Mouse (Mus musculus): ENCODE results near the gene Gm17654. TPM values are rescaled to one million over a fixed set of nuclear protein-coding genes. Genes with fewer than 3 reads are reported as not detected.
"Not testable (repeated sequence)": the region's sequence is repeated elsewhere in the genome, so short reads cannot be mapped to it uniquely, and the experiment has no call there.

The Gm17654 gene
- not detected in 2 replicates for total RNA-seq (2014; rRNA removed)
- polyA plus RNA-seq (2015; fragmentation: Nextera tagmentation; extraction: Ambion mirVana), result not detected in 2 replicates

GRCm38 (mm10) chr14:43579046-43579445 is at the start of gene Gm17654:
Gene Gm17654, minus strand, starts transcription at chr14:43579146.
- DNase-seq; H3K36me3 ChIP-seq (ENCODE audit: insufficient read depth); H3K27ac ChIP-seq (ENCODE audit: low read depth, low read length); H3K4me3 ChIP-seq (ENCODE audit: low read depth, low read length); H3K4me1 ChIP-seq (ENCODE audit: insufficient read depth); H3K9me3 ChIP-seq (ENCODE audit: low read length); H3K9ac ChIP-seq; H3K27me3 ChIP-seq (ENCODE audit: insufficient read depth, low read length); H3K4me2 ChIP-seq (ENCODE audit: low read depth); ATAC-seq: not testable (repeated sequence)
- 80% methylated on average over 1 of the region's 2 CpGs for WGBS

DNA sequence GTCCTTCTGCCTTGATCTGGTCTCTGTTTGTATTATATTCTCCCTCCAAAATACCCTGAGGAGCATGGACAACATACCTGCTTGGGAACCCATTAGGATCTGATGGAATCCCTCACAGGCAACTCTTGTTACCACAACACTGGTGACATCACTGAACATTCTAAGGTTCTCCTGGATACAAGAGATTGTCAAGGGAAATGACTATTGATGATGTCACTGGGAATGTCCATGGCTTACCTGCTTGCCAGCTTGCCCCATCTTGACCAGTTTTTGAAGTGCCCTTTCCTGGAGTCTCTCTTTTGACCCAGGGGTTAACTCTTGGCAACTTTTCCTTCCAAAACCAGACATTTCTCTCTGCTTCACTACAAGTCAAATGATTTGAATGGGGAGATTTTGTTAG is 29.0 kb upstream of the Gm17654 start, which contains the start of gene Gm10375:
TSS of gene Gm10375 (minus strand) at position 101 of the 400 bp plus-strand sequence.
- not testable (repeated sequence) for H3K9ac ChIP-seq; H3K4me2 ChIP-seq (ENCODE audit: low read depth); H3K9me3 ChIP-seq (ENCODE audit: low read length); H3K4me1 ChIP-seq (ENCODE audit: insufficient read depth); DNase-seq; ATAC-seq; H3K27ac ChIP-seq (ENCODE audit: low read depth, low read length); H3K27me3 ChIP-seq (ENCODE audit: insufficient read depth, low read length); H3K36me3 ChIP-seq (ENCODE audit: insufficient read depth); H3K4me3 ChIP-seq (ENCODE audit: low read depth, low read length)

DNA sequence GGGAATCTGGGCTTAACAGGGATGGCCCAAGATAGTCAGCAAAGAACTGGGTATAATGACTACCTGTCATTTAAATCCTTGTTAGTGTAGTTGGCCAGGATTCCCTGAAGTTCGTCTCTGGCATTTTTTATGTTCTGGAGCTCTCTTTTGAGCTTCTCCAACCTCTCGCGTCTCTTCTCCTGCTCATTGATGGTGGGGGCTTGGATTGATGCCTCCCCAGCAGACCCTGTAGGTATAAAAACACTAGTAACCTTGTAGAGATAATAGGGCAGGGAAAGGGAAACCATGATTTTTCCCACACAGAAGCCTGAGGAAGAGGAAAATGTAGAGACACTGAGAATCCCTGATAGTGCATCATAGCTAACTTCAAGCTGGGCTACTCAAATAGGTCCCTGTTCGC is 977 bp downstream of the Gm17654 start:
- not testable (repeated sequence) for H3K4me2 ChIP-seq (ENCODE audit: low read depth); H3K27me3 ChIP-seq (ENCODE audit: insufficient read depth, low read length); H3K9me3 ChIP-seq (ENCODE audit: low read length); ATAC-seq; DNase-seq; H3K4me1 ChIP-seq (ENCODE audit: insufficient read depth); H3K36me3 ChIP-seq (ENCODE audit: insufficient read depth); H3K9ac ChIP-seq; H3K27ac ChIP-seq (ENCODE audit: low read depth, low read length); H3K4me3 ChIP-seq (ENCODE audit: low read depth, low read length)
- 90% methylated on average over 4 of the region's 4 CpGs for WGBS

DNA sequence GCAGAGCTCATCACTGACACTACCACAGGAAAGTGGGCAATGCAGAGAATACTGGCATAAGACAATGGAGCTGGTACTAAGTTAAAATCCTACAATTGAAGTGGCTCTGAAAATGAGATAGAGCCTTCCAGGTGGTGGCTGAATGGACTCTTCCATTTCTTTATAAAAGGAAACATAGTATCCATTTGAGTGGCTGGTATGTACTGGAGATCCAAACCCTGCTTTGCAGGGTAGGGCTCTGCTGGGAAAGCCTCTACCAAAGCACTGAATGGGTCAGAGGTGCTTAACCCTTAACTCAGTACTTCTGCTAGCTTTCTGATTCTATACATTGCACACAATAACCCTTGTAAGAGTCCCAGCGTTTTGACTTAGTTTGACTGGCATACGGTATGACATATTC is 26.7 kb downstream of the Gm17654 start:
- WGBS, result 82% methylated on average over 2 of the region's 2 CpGs
- not testable (repeated sequence) for H3K36me3 ChIP-seq (ENCODE audit: insufficient read depth); H3K27ac ChIP-seq (ENCODE audit: low read depth, low read length); H3K4me3 ChIP-seq (ENCODE audit: low read depth, low read length); H3K27me3 ChIP-seq (ENCODE audit: insufficient read depth, low read length); H3K4me2 ChIP-seq (ENCODE audit: low read depth); H3K9me3 ChIP-seq (ENCODE audit: low read length); ATAC-seq; DNase-seq; H3K9ac ChIP-seq; H3K4me1 ChIP-seq (ENCODE audit: insufficient read depth)

DNA sequence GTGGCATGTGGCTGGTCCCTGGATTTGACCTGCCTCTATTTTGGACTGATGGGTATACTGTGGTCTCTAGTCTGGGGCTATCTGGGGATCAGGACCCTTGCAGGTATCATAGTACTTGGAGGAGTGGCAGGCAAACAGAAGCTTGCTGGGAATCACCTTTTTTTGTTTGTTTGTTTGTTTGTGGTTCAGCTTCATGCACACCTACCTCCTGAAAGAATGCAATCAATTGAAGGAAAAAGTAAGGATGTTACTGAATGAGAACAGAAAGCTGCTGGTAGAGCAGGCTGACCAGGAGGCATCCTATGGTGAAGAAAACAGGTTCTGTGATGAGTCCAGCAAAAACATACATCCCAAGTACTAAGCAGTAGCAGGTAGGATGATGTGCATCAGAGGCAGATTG is 32.7 kb downstream of the Gm17654 start:
- not testable (repeated sequence) for H3K27me3 ChIP-seq (ENCODE audit: insufficient read depth, low read length); ATAC-seq; H3K9me3 ChIP-seq (ENCODE audit: low read length); H3K4me2 ChIP-seq (ENCODE audit: low read depth); H3K4me3 ChIP-seq (ENCODE audit: low read depth, low read length); DNase-seq; H3K27ac ChIP-seq (ENCODE audit: low read depth, low read length); H3K9ac ChIP-seq; H3K4me1 ChIP-seq (ENCODE audit: insufficient read depth); H3K36me3 ChIP-seq (ENCODE audit: insufficient read depth)

DNA sequence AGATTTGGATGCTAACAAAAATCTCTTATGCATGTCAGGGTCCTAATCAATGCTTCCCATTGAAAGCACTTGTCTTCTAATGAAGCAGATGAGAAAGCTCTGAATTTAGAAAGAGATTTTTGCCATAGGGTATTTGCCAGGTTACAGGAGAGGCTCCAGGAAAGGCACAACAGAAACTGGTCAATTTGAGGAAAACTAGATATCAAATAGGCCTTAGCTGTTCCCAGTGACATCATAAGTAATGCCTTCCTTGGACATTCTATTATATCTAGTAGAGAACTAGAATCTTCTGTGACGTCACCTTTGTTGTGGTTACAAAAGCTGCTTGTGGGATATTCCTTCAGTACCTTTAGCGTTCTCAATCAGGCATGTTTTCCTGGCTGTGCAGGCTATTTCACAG is 35.7 kb downstream of the Gm17654 start, which contains the start of gene Gm5799:
TSS of gene Gm5799 (plus strand) at position 301 of the 400 bp plus-strand sequence.
- H3K4me3 ChIP-seq (ENCODE audit: low read depth, low read length); H3K36me3 ChIP-seq (ENCODE audit: insufficient read depth); H3K4me1 ChIP-seq (ENCODE audit: insufficient read depth); DNase-seq; H3K4me2 ChIP-seq (ENCODE audit: low read depth); H3K27ac ChIP-seq (ENCODE audit: low read depth, low read length); ATAC-seq; H3K9ac ChIP-seq; H3K9me3 ChIP-seq (ENCODE audit: low read length); H3K27me3 ChIP-seq (ENCODE audit: insufficient read depth, low read length): not testable (repeated sequence)
- 91% methylated on average over 1 of the region's 2 CpGs for WGBS

DNA sequence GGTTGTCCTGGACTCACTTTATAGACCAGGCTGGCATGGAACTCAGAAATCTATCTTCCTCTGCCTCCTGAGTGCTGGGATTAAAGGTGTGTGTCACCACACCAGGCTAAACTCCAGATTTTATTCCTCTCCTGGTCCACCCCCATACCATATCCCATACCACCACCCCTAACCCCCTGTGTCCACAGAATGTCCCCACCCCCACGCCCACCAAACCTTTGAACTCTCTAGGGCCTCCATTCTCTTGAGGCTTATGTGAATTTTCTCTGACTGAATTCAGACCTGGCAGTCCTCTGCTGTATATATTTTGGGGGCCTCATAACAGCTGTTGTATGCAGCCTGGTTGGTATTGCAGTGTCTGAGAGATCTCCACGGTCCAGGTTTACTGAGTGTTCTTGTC is 40.8 kb downstream of the Gm17654 start:
- DNase-seq; H3K4me2 ChIP-seq (ENCODE audit: low read depth); H3K9me3 ChIP-seq (ENCODE audit: low read length); H3K27ac ChIP-seq (ENCODE audit: low read depth, low read length); H3K36me3 ChIP-seq (ENCODE audit: insufficient read depth); H3K4me3 ChIP-seq (ENCODE audit: low read depth, low read length); H3K4me1 ChIP-seq (ENCODE audit: insufficient read depth); H3K9ac ChIP-seq; H3K27me3 ChIP-seq (ENCODE audit: insufficient read depth, low read length); ATAC-seq: not testable (repeated sequence)
- 82% methylated on average over 2 of the region's 2 CpGs for WGBS

DNA sequence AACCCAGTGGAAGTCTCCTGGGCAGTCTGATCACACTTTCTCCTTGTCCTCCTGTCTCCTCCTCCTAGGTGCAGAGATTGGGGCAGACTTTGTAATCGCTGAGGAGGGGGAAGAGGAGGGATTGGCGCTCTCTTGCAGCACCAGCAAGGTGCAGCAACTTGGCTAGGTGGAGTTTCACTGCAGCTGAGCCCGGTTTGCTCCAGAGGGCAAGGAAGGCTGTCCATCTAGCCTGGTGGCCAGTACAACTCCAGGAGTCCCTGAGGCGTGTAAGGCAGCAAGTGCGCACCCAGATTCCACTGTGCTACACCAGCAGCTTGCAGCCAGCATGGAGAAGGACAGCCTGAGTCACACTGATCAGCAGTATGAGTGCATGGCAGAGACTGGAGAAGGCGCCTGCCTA is 46.6 kb downstream of the Gm17654 start:
- 40% methylated on average over 5 of the region's 6 CpGs for WGBS
- not testable (repeated sequence) for H3K4me2 ChIP-seq (ENCODE audit: low read depth); ATAC-seq; H3K9ac ChIP-seq; H3K9me3 ChIP-seq (ENCODE audit: low read length); DNase-seq; H3K4me3 ChIP-seq (ENCODE audit: low read depth, low read length); H3K27me3 ChIP-seq (ENCODE audit: insufficient read depth, low read length); H3K4me1 ChIP-seq (ENCODE audit: insufficient read depth); H3K27ac ChIP-seq (ENCODE audit: low read depth, low read length); H3K36me3 ChIP-seq (ENCODE audit: insufficient read depth)

GRCm38 (mm10) chr14:43532011-43532383 is 46.9 kb downstream of the Gm17654 start:
- not testable (repeated sequence) for H3K9me3 ChIP-seq (ENCODE audit: low read length); H3K4me1 ChIP-seq (ENCODE audit: insufficient read depth); DNase-seq; H3K27ac ChIP-seq (ENCODE audit: low read depth, low read length); H3K9ac ChIP-seq; ATAC-seq; H3K36me3 ChIP-seq (ENCODE audit: insufficient read depth); H3K4me3 ChIP-seq (ENCODE audit: low read depth, low read length); H3K4me2 ChIP-seq (ENCODE audit: low read depth); H3K27me3 ChIP-seq (ENCODE audit: insufficient read depth, low read length)
- WGBS, result no CpG with 5 or more reads among the region's 6 CpGs

DNA sequence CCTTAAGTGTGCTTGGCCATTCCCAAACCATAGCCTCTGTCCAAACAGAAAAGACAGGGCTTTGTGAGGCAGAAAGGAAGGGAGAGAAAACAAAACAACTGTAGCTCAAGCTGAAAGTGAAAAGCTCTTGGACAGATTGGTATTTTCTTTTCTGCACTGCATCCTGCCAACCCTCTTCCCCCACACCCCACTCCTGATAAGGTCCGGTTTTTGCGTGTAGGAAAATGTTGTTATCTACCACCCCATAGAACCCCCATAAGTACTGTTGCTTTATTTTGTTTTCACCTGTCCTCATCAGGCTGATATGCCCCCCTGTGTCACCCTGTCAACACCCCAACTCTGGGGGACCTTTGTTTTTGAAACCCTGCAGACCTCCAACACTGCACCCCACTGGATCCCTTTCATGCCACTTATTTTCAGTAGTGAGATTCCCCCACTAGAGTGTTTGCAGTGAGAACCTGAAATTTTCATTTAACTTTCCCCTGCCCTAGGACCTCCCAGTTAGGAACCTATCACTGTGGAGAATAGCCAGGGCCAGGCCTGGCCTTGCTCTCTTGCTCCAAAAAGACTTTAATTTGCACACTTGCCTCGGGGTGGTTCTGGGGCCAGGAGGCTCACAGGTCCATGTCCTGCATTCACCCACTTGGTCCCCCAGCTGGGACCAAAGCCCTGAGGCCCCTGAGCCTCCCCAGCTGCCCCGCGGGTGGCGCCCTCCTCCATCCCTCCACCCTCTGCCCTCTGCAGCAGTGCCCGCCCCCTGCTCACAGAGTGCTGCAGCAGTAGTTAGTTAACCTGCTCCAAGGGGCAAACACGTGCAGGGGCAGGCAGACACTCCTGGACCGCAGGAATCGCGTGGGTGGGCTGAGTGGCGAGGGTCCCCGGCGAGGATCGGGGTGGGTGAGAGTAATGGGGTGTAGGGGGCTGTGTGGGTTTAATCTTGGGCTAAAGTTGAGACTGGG is 47.6 kb downstream of the Gm17654 start:
- not testable (repeated sequence) for H3K36me3 ChIP-seq (ENCODE audit: insufficient read depth); H3K4me1 ChIP-seq (ENCODE audit: insufficient read depth); DNase-seq; H3K4me3 ChIP-seq (ENCODE audit: low read depth, low read length); H3K9ac ChIP-seq; H3K27me3 ChIP-seq (ENCODE audit: insufficient read depth, low read length); ATAC-seq; H3K27ac ChIP-seq (ENCODE audit: low read depth, low read length); H3K4me2 ChIP-seq (ENCODE audit: low read depth); H3K9me3 ChIP-seq (ENCODE audit: low read length)
- 31% methylated on average over 11 of the region's 15 CpGs for WGBS

Measured in forebrain, postnatal 0 days (tissue).